Mouse (Mus musculus): ENCODE data around the gene Grasp. TPM values are rescaled to one million over a fixed set of nuclear protein-coding genes. Genes with fewer than 3 reads are reported as not detected.

The Grasp gene
- polyA plus RNA-seq, 1 experiment from 2014 or later: 2.3 TPM

- WGBS: 74% methylated on average over 7 of the region's 7 CpGs
- H3K27ac ChIP-seq (ENCODE audit: low read length): no peak overlapping the region
- no peak for ATAC-seq
These were observed 31.3 kb upstream of the Grasp start for GRCm38 (mm10) chr15:101192651-101193050.

GRCm38 (mm10) chr15:101193971-101194370, 30.0 kb upstream of the Grasp start:
- Histone ChIP-seq H3K9me3 (ENCODE audit: control insufficient read depth, low read length) (no peaks in the 10 kb centered on the region), H3K4me1 (ENCODE audit: control insufficient read depth, insufficient read depth, low read length) (peaks cover 59% of the 10 kb centered on the region), H3K4me3 (ENCODE audit: low read length) (no peak overlapping the region), H3K36me3 (ENCODE audit: control insufficient read depth, insufficient read depth, low read length) (peaks cover 25% of the 10 kb centered on the region), H3K27me3 (replicated peaks; ENCODE audit: control insufficient read depth, insufficient read depth, low read length) (no peaks in the 10 kb centered on the region), H3K9ac (ENCODE audit: low read depth, low read length) (no peak overlapping the region), H3K4me2 (ENCODE audit: low read depth, low read length) (no peak overlapping the region), H3K27ac (ENCODE audit: low read length) (peak overlapping the region; percentile 49)
- no peak for ATAC-seq
- 83% methylated on average over 6 of the region's 6 CpGs for WGBS

More at GRCm38 (mm10) chr15:101192651-101193050, 31.3 kb upstream of the Grasp start:
- no peaks in the 10 kb centered on the region for H3K9me3 ChIP-seq (ENCODE audit: control insufficient read depth, low read length)
- H3K4me2 ChIP-seq (ENCODE audit: low read depth, low read length): no peak overlapping the region
- H3K36me3 ChIP-seq (ENCODE audit: control insufficient read depth, insufficient read depth, low read length): peaks cover 20% of the 10 kb centered on the region
- H3K9ac ChIP-seq (ENCODE audit: low read depth, low read length): no peak overlapping the region
- H3K4me1 ChIP-seq (ENCODE audit: control insufficient read depth, insufficient read depth, low read length): peaks cover 62% of the 10 kb centered on the region
- H3K4me3 ChIP-seq (ENCODE audit: low read length): no peak overlapping the region
- H3K27me3 ChIP-seq (replicated peaks; ENCODE audit: control insufficient read depth, insufficient read depth, low read length): no peaks in the 10 kb centered on the region

GRCm38 (mm10) chr15:101194951-101195823, 28.8 kb upstream of the Grasp start:
- peak overlapping the region; percentile 50 for H3K27ac ChIP-seq (ENCODE audit: low read length)
- H3K4me2 ChIP-seq (ENCODE audit: low read depth, low read length): no peak overlapping the region
- WGBS: 70% methylated on average over 16 of the region's 16 CpGs
- ATAC-seq: peak; percentile 82
- no peak overlapping the region for H3K9ac ChIP-seq (ENCODE audit: low read depth, low read length)
- H3K4me1 ChIP-seq (ENCODE audit: control insufficient read depth, insufficient read depth, low read length): peaks cover 49% of the 10 kb centered on the region
- H3K9me3 ChIP-seq (ENCODE audit: control insufficient read depth, low read length): no peaks in the 10 kb centered on the region
- peaks cover 29% of the 10 kb centered on the region for H3K36me3 ChIP-seq (ENCODE audit: control insufficient read depth, insufficient read depth, low read length)
- no peak overlapping the region for H3K4me3 ChIP-seq (ENCODE audit: low read length)
- no peaks in the 10 kb centered on the region for H3K27me3 ChIP-seq (replicated peaks; ENCODE audit: control insufficient read depth, insufficient read depth, low read length)

GRCm38 (mm10) chr15:101196079-101196795, 27.8 kb upstream of the Grasp start:
- Histone ChIP-seq H3K4me1 (ENCODE audit: control insufficient read depth, insufficient read depth, low read length) (peaks cover 43% of the 10 kb centered on the region), H3K36me3 (ENCODE audit: control insufficient read depth, insufficient read depth, low read length) (peaks cover 39% of the 10 kb centered on the region)
- WGBS: 94% methylated on average over 8 of the region's 8 CpGs

GRCm38 (mm10) chr15:101196961-101197360, 27.0 kb upstream of the Grasp start:
- peaks cover 36% of the 10 kb centered on the region for H3K4me1 ChIP-seq (ENCODE audit: control insufficient read depth, insufficient read depth, low read length)
- H3K27me3 ChIP-seq (replicated peaks; ENCODE audit: control insufficient read depth, insufficient read depth, low read length): no peaks in the 10 kb centered on the region
- no peak overlapping the region for H3K4me3 ChIP-seq (ENCODE audit: low read length)
- ATAC-seq: no peak
- H3K4me2 ChIP-seq (ENCODE audit: low read depth, low read length): no peak overlapping the region
- peaks cover 45% of the 10 kb centered on the region for H3K36me3 ChIP-seq (ENCODE audit: control insufficient read depth, insufficient read depth, low read length)
- H3K27ac ChIP-seq (ENCODE audit: low read length): no peak overlapping the region
- no peaks in the 10 kb centered on the region for H3K9me3 ChIP-seq (ENCODE audit: control insufficient read depth, low read length)
- no peak overlapping the region for H3K9ac ChIP-seq (ENCODE audit: low read depth, low read length)

More at GRCm38 (mm10) chr15:101196079-101196795, 27.8 kb upstream of the Grasp start:
- Histone ChIP-seq H3K4me2 (ENCODE audit: low read depth, low read length) (no peak overlapping the region), H3K9ac (ENCODE audit: low read depth, low read length) (no peak overlapping the region), H3K4me3 (ENCODE audit: low read length) (no peak overlapping the region), H3K27ac (ENCODE audit: low read length) (no peak overlapping the region), H3K9me3 (ENCODE audit: control insufficient read depth, low read length) (no peaks in the 10 kb centered on the region), H3K27me3 (replicated peaks; ENCODE audit: control insufficient read depth, insufficient read depth, low read length) (no peaks in the 10 kb centered on the region)
- no peak for ATAC-seq

GRCm38 (mm10) chr15:101197497-101198179, 26.4 kb upstream of the Grasp start:
- Histone ChIP-seq H3K9me3 (ENCODE audit: control insufficient read depth, low read length) (no peaks in the 10 kb centered on the region), H3K4me2 (ENCODE audit: low read depth, low read length) (no peak overlapping the region), H3K4me1 (ENCODE audit: control insufficient read depth, insufficient read depth, low read length) (peaks cover 29% of the 10 kb centered on the region), H3K27ac (ENCODE audit: low read length) (no peak overlapping the region), H3K36me3 (ENCODE audit: control insufficient read depth, insufficient read depth, low read length) (peaks cover 48% of the 10 kb centered on the region), H3K9ac (ENCODE audit: low read depth, low read length) (no peak overlapping the region), H3K4me3 (ENCODE audit: low read length) (no peak overlapping the region), H3K27me3 (replicated peaks; ENCODE audit: control insufficient read depth, insufficient read depth, low read length) (no peaks in the 10 kb centered on the region)
- WGBS: 83% methylated on average over 15 of the region's 15 CpGs
- ATAC-seq: 0 out of 2 replicates have a peak, but pooled peaks have one; percentile 7

- Histone ChIP-seq H3K27me3 (replicated peaks; ENCODE audit: control insufficient read depth, insufficient read depth, low read length) (no peaks in the 10 kb centered on the region), H3K4me1 (ENCODE audit: control insufficient read depth, insufficient read depth, low read length) (peaks cover 24% of the 10 kb centered on the region), H3K9me3 (ENCODE audit: control insufficient read depth, low read length) (no peaks in the 10 kb centered on the region), H3K4me2 (ENCODE audit: low read depth, low read length) (no peak overlapping the region), H3K27ac (ENCODE audit: low read length) (no peak overlapping the region), H3K9ac (ENCODE audit: low read depth, low read length) (no peak overlapping the region), H3K4me3 (ENCODE audit: low read length) (no peak overlapping the region), H3K36me3 (ENCODE audit: control insufficient read depth, insufficient read depth, low read length) (peaks cover 48% of the 10 kb centered on the region)
- ATAC-seq: peak; percentile 48
- WGBS: 28% methylated on average over 3 of the region's 3 CpGs
These were observed 25.8 kb upstream of the Grasp start for GRCm38 (mm10) chr15:101198218-101198617.

GRCm38 (mm10) chr15:101198850-101199249, 25.1 kb upstream of the Grasp start:
- H3K9me3 ChIP-seq (ENCODE audit: control insufficient read depth, low read length): no peaks in the 10 kb centered on the region
- H3K4me1 ChIP-seq (ENCODE audit: control insufficient read depth, insufficient read depth, low read length): peaks cover 17% of the 10 kb centered on the region
- WGBS: 88% methylated on average over 14 of the region's 14 CpGs
- H3K27me3 ChIP-seq (replicated peaks; ENCODE audit: control insufficient read depth, insufficient read depth, low read length): no peaks in the 10 kb centered on the region
- no peak for ATAC-seq
- no peak overlapping the region for H3K4me3 ChIP-seq (ENCODE audit: low read length)
- no peak overlapping the region for H3K4me2 ChIP-seq (ENCODE audit: low read depth, low read length)
- H3K27ac ChIP-seq (ENCODE audit: low read length): no peak overlapping the region
- no peak overlapping the region for H3K9ac ChIP-seq (ENCODE audit: low read depth, low read length)
- peaks cover 48% of the 10 kb centered on the region for H3K36me3 ChIP-seq (ENCODE audit: control insufficient read depth, insufficient read depth, low read length)

- Histone ChIP-seq H3K9ac (ENCODE audit: low read depth, low read length) (no peak overlapping the region), H3K4me2 (ENCODE audit: low read depth, low read length) (no peak overlapping the region), H3K4me1 (ENCODE audit: control insufficient read depth, insufficient read depth, low read length) (peaks cover 1% of the 10 kb centered on the region; the same call in 1 of the 2 replicates), H3K27me3 (replicated peaks; ENCODE audit: control insufficient read depth, insufficient read depth, low read length) (no peaks in the 10 kb centered on the region), H3K4me3 (ENCODE audit: low read length) (no peak overlapping the region), H3K27ac (ENCODE audit: low read length) (no peak overlapping the region), H3K36me3 (ENCODE audit: control insufficient read depth, insufficient read depth, low read length) (peaks cover 40% of the 10 kb centered on the region), H3K9me3 (ENCODE audit: control insufficient read depth, low read length) (no peaks in the 10 kb centered on the region)
- no peak for ATAC-seq
- 97% methylated on average over 9 of the region's 9 CpGs for WGBS
These were observed 23.2 kb upstream of the Grasp start for GRCm38 (mm10) chr15:101200777-101201295.

Measured in intestine, embryonic 16.5 days (tissue).